Mouse (Mus musculus) CD4-positive, CD25-positive, alpha-beta regulatory T cell, adult 2 months (primary cell): ENCODE measurements around the gene Cyp4f17.
A peak's percentile ranks its signal among the peaks of the same experiment; 100 is the strongest.
"Not testable (repeated sequence)": the region's sequence is repeated elsewhere in the genome, so short reads cannot be mapped to it uniquely, and the experiment has no call there.

Source experiments
- DNase-seq: peaks from one replicate; pipeline ENCODE4 v3.0.0-alpha.2; 2012; ENCODE audit warnings: low read depth, low spot score

Gene Cyp4f17

DNA sequence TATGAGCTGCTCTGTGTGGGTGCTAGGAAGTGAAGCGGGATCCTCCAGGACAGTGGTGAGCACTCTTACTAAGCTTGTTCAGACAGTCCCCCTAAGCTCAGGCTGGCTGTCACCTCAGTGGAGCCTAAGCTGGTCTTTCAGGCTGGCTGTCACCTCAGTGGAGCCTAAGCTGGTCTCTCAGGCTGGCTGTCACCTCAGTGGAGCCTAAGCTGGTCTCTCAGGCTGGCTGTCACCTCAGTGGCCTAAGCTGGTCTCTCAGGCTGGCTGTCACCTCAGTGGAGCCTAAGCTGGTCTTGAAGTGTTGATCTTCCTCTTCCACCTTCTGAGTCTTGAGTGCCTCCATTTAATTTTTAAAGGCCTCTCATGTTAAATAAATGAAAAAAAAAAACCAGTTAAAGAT is 20.5 kb downstream of the Cyp4f17 start:
- not testable (repeated sequence) for DNase-seq

- no peak for DNase-seq
Measured at GRCm38 (mm10) chr17:32527748-32528147, 21.9 kb downstream of the Cyp4f17 start.

GRCm38 (mm10) chr17:32528408-32529337 is 22.8 kb downstream of the Cyp4f17 start:
- DNase-seq, result peak; percentile 92

DNA sequence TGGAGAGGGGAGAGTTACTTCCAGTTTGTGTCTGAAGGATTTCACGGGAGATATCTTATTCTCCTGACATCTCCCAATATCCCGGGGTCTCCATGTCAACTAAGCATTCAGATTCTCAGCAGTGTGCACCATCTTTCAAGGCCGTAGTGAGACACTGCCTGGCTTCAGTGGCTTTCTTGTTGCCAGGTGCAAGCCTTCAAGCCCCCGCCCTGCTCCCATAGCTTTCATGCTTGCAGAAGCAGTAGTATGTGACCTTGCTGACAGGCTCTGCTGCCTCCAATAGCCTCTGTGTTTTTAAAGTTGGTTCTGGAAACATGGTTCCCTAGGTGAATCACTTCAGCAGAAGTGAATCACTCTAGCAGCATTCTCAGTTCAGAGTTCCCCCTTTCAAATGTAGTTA is 26.5 kb downstream of the Cyp4f17 start:
- DNase-seq, result not testable (repeated sequence)

- DNase-seq, result no peak
Measured at GRCm38 (mm10) chr17:32534068-32534467, 28.2 kb downstream of the Cyp4f17 start.

DNA sequence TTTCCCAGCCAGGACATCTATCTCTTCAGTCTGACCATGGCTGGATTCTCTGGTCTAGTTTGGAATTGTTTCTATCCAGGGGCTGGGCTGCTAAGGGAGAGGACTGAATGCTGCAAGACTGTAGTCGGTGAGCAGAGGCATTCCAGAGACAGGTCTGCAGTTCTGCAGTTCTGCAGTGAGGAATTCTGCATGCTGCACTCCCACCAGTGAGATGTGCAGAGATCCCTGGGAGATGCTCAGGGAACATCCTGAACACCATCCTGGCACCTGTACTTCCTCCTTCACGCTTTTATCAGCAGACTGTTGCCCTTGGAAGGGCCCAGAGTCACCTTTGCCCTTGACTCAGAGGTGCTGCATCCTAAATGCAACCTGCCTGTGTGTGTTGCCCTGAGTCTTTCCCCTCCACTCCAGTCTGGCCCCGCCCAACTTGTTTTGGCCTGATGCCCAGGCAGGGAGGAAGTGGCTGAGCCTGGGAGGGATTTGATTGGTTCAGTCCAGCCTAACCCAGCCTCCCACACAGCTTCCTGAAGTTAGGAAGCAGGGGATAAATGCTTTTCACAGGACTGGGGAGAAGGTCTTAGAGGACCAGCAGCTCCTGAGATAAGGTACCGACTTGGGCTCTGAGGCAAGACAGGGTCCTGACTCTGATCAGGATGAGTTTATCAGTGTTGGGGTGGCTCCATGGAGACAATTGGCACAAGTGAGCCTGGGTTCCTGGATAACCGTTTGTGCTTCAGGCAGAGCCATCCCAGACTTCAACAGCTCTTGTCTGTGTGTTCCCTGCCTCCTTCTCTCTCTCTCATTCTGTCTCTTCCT is 30.4 kb downstream of the Cyp4f17 start, which contains the start of gene Cyp4f16:
Gene Cyp4f16 (plus strand): TSS at position 508 of the 816 bp plus-strand sequence.
- peak; percentile 73 for DNase-seq

- no peak for DNase-seq
Measured at GRCm38 (mm10) chr17:32536867-32537250, 31.0 kb downstream of the Cyp4f17 start.

- not testable (repeated sequence) for DNase-seq
Measured at GRCm38 (mm10) chr17:32544792-32545191, 38.9 kb downstream of the Cyp4f17 start.

DNA sequence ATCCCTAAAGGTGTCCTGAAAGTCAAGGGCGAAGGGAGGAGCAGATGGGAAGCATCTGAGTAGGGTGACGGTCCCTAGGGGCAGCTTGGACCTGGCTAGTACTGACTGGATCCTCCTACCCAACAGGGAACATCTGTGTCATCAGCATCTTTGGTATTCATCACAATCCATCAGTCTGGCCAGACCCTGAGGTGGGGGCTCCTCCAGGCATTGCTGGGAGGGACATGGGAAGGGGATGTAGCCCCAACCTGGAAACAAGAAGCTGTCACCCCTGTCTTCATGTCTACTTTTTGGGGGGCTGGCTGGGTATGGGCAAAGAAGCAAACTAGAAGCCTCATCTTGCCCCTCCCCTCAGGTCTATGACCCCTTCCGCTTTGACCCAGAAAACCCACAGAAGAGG is 44.5 kb downstream of the Cyp4f17 start:
- not testable (repeated sequence) for DNase-seq

GRCm38 (mm10) chr17:32550900-32551770 is 45.3 kb downstream of the Cyp4f17 start:
- DNase-seq, result peak; percentile 88

- not testable (repeated sequence) for DNase-seq
Measured at GRCm38 (mm10) chr17:32553016-32553415, 47.2 kb downstream of the Cyp4f17 start.

DNA sequence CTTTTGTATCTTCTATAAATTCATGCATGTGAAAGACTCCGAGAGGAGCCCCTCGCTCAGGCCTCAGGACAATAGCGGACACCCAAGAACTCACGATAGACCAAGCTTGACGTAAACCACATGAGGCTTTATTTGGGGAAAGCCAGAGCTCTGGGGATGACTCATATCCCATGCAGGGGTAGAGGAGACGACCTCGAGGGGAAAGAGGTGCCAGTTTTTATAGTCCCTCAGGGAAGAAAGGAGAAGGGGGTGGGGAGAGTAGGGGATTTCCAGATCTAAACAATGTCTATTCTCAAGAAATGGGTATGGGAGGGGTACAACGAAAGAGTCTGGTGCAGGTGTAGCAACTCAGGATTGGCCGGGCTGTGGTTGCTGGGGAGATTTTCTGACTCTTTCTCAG is 48.5 kb downstream of the Cyp4f17 start:
- DNase-seq, result not testable (repeated sequence)

DNA sequence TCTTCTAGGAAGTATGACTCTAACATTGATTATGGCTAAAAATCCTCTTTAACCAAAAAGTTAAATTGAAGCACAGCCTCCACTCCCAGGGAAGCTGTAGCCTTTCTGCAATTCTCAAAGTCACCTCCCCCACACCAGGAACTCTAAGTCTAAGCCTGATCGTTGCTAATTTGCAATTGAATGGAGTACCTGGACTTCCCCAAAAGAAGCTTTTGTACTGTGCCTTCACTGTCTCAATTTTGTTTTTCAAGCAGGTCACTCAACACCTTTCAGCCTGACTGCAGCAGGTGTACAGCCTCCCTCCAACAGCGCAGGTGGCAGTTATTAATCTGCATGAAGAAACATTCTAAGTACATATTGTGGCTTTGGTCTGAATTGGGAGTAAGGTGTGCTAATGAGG is 57.5 kb downstream of the Cyp4f17 start:
- DNase-seq, result not testable (repeated sequence)

GRCm38 (mm10) chr17:32573286-32573685 is 67.4 kb downstream of the Cyp4f17 start:
- not testable (repeated sequence) for DNase-seq

- DNase-seq, result no peak
Measured at GRCm38 (mm10) chr17:32577496-32578186, 71.8 kb downstream of the Cyp4f17 start.
